Mouse (Mus musculus): Measurements from ENCODE around the gene Rac2. TPM values are rescaled to one million over a fixed set of nuclear protein-coding genes. Genes with fewer than 3 reads are reported as not detected.

Rac2 gene
- polyA plus RNA-seq, 1 experiment: 1,833 TPM

DNA sequence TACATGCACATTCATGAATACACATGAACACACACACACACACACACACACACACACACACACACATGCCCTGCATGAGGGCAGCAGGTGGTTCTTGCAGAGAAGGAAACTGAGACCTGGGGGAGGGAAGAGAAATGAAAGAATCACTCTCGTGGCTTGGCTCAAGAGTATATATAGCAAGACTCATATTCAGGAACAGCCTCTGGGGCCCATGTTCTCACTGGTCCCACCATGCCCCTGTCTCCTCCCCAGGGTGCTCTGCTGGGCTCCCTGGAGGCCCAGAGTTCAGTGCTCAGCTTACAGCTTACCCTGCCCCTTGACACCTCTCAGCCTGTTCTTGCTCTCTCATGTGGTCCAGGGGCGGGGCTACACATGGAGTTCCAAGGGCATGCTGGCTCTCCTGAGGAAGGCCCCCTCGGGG is 32.8 kb upstream of the Rac2 start:
- Histone ChIP-seq H3K36me3 (ENCODE audit: control insufficient read depth, insufficient read depth, low read length) (0 out of 2 replicates have a peak, but pooled peaks cover 3% of the 10 kb centered on the region), H3K27me3 (ENCODE audit: control insufficient read depth, insufficient read depth, low read length) (no peaks in the 10 kb centered on the region), H3K4me3 (ENCODE audit: control insufficient read depth, insufficient read depth, low read length) (no peak overlapping the region), H3K27ac (ENCODE audit: control insufficient read depth, insufficient read depth, low read length) (peak overlapping the region; percentile 20; the same call in 1 of the 2 replicates), H3K4me1 (replicated peaks; ENCODE audit: control insufficient read depth, insufficient read depth, low read length) (peaks cover 77% of the 10 kb centered on the region)
- TF ChIP-seq CTCF (IDR thresholded peaks at IDR 0.05; ENCODE audit: borderline replicate concordance, control insufficient read depth, extremely low read depth, insufficient read depth, low read length, poor library complexity) (no peak), POLR2A (IDR thresholded peaks at IDR 0.05; ENCODE audit: control insufficient read depth, extremely low read depth, insufficient read depth, low read length, poor library complexity) (0 out of 2 replicates have a peak, but pooled peaks have one; percentile 32)
- DNase-seq: peak; percentile 76
- WGBS: 2% methylated on average over 3 of the region's 3 CpGs

DNA sequence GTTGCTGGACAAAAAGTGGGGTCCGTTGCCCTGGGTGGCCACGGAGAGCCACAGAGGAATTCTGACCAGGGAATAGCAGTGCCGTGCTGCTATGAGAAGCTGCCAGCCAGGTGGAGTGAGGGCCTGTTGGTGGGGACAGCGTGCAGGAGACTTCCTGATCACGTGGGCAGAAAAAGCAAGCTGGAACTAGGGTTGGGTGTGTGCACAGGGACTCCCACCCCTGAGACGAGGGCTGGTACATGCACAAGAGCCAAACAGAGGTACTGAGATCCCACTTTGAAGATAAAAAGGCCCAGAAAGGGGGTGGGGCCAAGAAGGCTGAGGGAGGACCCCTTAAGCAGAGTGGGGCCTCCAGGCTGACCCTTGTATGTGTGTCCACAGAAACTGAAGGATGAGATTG is 31.7 kb upstream of the Rac2 start:
- Histone ChIP-seq H3K36me3 (ENCODE audit: control insufficient read depth, insufficient read depth, low read length) (0 out of 2 replicates have a peak, but pooled peaks cover 3% of the 10 kb centered on the region), H3K4me3 (ENCODE audit: control insufficient read depth, insufficient read depth, low read length) (no peak overlapping the region), H3K4me1 (replicated peaks; ENCODE audit: control insufficient read depth, insufficient read depth, low read length) (peaks cover 78% of the 10 kb centered on the region), H3K27ac (ENCODE audit: control insufficient read depth, insufficient read depth, low read length) (peak overlapping the region; percentile 22; the same call in 1 of the 2 replicates), H3K27me3 (ENCODE audit: control insufficient read depth, insufficient read depth, low read length) (no peaks in the 10 kb centered on the region)
- TF ChIP-seq CTCF (IDR thresholded peaks at IDR 0.05; ENCODE audit: borderline replicate concordance, control insufficient read depth, extremely low read depth, insufficient read depth, low read length, poor library complexity): no peak
- TF ChIP-seq POLR2A (IDR thresholded peaks at IDR 0.05; ENCODE audit: control insufficient read depth, extremely low read depth, insufficient read depth, low read length, poor library complexity): no peak
- DNase-seq: peak; percentile 53
- WGBS: 32% methylated on average over 6 of the region's 6 CpGs

DNA sequence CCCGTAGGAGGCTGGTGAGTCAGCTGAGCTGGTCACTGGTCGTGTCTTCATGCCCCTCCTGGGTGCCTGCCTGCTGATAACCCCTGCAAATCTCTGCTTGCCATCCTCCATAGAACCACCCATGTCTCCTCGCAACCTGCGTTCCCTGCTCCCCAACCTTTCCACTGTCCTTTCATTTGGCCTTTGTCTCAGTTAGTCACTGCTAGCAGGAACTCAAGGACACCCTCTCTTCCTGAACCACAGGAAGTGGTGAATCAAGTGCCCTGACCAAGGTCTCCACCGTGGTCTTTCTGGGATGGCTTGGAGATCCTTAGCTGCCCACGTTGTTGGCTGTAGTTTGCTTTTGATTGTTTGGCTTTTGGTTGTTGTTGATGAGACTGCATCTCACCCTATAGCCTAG is 28.6 kb upstream of the Rac2 start:
- TF ChIP-seq CTCF (IDR thresholded peaks at IDR 0.05; ENCODE audit: borderline replicate concordance, control insufficient read depth, extremely low read depth, insufficient read depth, low read length, poor library complexity) (no peak), POLR2A (IDR thresholded peaks at IDR 0.05; ENCODE audit: control insufficient read depth, extremely low read depth, insufficient read depth, low read length, poor library complexity) (no peak)
- no peak for DNase-seq
- Histone ChIP-seq H3K4me3 (ENCODE audit: control insufficient read depth, insufficient read depth, low read length) (no peak overlapping the region), H3K27ac (ENCODE audit: control insufficient read depth, insufficient read depth, low read length) (no peak overlapping the region), H3K4me1 (replicated peaks; ENCODE audit: control insufficient read depth, insufficient read depth, low read length) (peaks cover 80% of the 10 kb centered on the region), H3K27me3 (ENCODE audit: control insufficient read depth, insufficient read depth, low read length) (no peaks in the 10 kb centered on the region), H3K36me3 (ENCODE audit: control insufficient read depth, insufficient read depth, low read length) (0 out of 2 replicates have a peak, but pooled peaks cover 3% of the 10 kb centered on the region)
- 64% methylated on average over 6 of the region's 6 CpGs for WGBS

DNA sequence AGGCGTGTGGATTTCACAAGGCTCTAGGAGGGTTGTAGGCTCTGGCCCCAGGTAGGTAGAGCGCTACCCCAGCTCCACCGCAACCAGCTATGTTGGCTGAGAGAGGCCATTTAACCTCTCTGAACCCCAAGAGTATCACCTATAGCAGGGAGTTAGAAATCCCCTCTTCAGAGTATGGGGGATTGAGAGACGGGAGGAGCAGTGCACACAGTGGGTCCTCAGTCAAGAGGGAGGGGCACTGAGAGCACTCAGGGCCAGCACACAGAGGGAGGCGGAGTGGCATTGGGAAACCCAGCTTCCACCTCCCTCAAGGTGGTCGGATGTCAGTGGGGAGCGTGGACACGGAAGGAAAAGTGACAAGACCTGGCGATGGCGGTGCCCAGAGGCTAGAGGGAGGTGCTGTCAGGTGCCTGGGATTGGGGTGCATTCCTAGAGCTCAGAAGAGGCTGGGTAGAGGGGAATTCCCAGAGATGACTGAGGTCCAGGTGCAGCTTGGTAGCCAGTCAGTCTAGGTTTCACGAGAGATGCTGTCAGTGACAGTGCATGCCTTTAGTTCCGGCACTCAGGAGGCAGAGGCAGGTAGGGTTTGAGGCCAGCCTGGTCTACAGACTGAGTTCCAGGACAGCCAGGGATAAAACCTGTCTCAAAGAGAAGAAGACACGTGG is 27.1 kb upstream of the Rac2 start:
- no peaks in the 10 kb centered on the region for H3K27me3 ChIP-seq (ENCODE audit: control insufficient read depth, insufficient read depth, low read length)

DNA sequence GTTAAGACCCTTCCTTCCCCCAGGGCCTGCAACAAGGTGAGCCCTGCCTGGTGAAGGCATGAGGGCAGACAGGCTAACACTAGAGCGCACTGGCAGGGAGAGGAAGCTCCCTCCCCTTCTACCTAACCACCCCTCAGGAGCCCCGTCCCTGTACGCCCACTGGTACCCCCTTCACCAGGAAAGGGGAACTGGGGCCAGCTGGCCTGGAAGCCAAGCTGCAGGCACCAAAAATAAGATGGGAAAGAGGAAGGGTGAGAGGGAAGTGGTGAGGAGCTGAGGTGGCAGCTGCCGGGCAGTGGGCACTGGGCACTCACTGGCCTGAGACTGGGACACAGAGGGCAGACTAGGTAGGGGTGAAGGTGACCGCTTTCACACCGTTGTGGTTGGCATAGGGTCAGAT is 26.5 kb upstream of the Rac2 start:
- H3K4me1 ChIP-seq (replicated peaks; ENCODE audit: control insufficient read depth, insufficient read depth, low read length): peaks cover 77% of the 10 kb centered on the region
- no peak overlapping the region for H3K27ac ChIP-seq (ENCODE audit: control insufficient read depth, insufficient read depth, low read length)
- no peak for TF ChIP-seq POLR2A (IDR thresholded peaks at IDR 0.05; ENCODE audit: control insufficient read depth, extremely low read depth, insufficient read depth, low read length, poor library complexity)
- TF ChIP-seq CTCF (IDR thresholded peaks at IDR 0.05; ENCODE audit: borderline replicate concordance, control insufficient read depth, extremely low read depth, insufficient read depth, low read length, poor library complexity): no peak
- 0 out of 2 replicates have a peak, but pooled peaks cover 3% of the 10 kb centered on the region for H3K36me3 ChIP-seq (ENCODE audit: control insufficient read depth, insufficient read depth, low read length)
- WGBS: 47% methylated on average over 6 of the region's 6 CpGs
- 0 out of 2 replicates have a peak overlapping the region, but pooled peaks have one; percentile 3 for H3K4me3 ChIP-seq (ENCODE audit: control insufficient read depth, insufficient read depth, low read length)
- no peak for DNase-seq
- no peaks in the 10 kb centered on the region for H3K27me3 ChIP-seq (ENCODE audit: control insufficient read depth, insufficient read depth, low read length)

More for the DNA sequence above, 27.1 kb upstream of the Rac2 start:
- Histone ChIP-seq H3K36me3 (ENCODE audit: control insufficient read depth, insufficient read depth, low read length) (0 out of 2 replicates have a peak, but pooled peaks cover 3% of the 10 kb centered on the region), H3K4me3 (ENCODE audit: control insufficient read depth, insufficient read depth, low read length) (0 out of 2 replicates have a peak overlapping the region, but pooled peaks have one; percentile 3), H3K4me1 (replicated peaks; ENCODE audit: control insufficient read depth, insufficient read depth, low read length) (peaks cover 77% of the 10 kb centered on the region), H3K27ac (ENCODE audit: control insufficient read depth, insufficient read depth, low read length) (no peak overlapping the region)
- TF ChIP-seq POLR2A (IDR thresholded peaks at IDR 0.05; ENCODE audit: control insufficient read depth, extremely low read depth, insufficient read depth, low read length, poor library complexity) (no peak), CTCF (IDR thresholded peaks at IDR 0.05; ENCODE audit: borderline replicate concordance, control insufficient read depth, extremely low read depth, insufficient read depth, low read length, poor library complexity) (no peak)
- WGBS: 90% methylated on average over 13 of the region's 13 CpGs
- no peak for DNase-seq

DNA sequence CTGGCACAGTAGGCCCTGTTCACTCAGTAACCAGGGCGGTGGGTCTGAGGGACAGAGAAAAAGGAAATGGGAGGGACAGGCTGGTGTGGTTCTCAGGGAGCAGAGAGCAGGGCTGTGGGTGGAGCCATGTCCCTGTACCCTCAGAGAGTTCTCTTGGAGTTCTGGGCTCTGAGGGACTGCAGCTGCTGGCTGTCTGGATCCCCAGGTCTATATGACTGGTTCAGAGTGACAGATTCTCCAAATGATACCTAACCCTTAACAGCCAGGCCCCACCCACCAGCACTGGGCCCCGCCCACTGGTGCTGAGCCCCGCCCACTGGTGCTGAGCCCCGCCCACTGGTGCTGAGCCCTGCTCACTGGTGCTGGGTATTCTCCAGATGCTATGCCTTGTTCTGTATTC is 25.1 kb upstream of the Rac2 start:
- Histone ChIP-seq H3K4me3 (ENCODE audit: control insufficient read depth, insufficient read depth, low read length) (peak overlapping the region; percentile 31), H3K36me3 (ENCODE audit: control insufficient read depth, insufficient read depth, low read length) (no peaks in the 10 kb centered on the region), H3K27ac (ENCODE audit: control insufficient read depth, insufficient read depth, low read length) (peak overlapping the region; percentile 55; the same call in 1 of the 2 replicates), H3K27me3 (ENCODE audit: control insufficient read depth, insufficient read depth, low read length) (no peaks in the 10 kb centered on the region), H3K4me1 (replicated peaks; ENCODE audit: control insufficient read depth, insufficient read depth, low read length) (peaks cover 74% of the 10 kb centered on the region)
- peak; percentile 47 for DNase-seq
- no peak for TF ChIP-seq POLR2A (IDR thresholded peaks at IDR 0.05; ENCODE audit: control insufficient read depth, extremely low read depth, insufficient read depth, low read length, poor library complexity)
- no peak for TF ChIP-seq CTCF (IDR thresholded peaks at IDR 0.05; ENCODE audit: borderline replicate concordance, control insufficient read depth, extremely low read depth, insufficient read depth, low read length, poor library complexity)
- 21% methylated on average over 4 of the region's 4 CpGs for WGBS

Measured in thymus, adult 2 months (tissue).